Mouse (Mus musculus) C2C12 (cell line): ENCODE measurements around the gene Tctn3.

Experiments
- CEBPB ChIP-seq: IDR thresholded peaks from one replicate; pipeline ENCODE4 v1.6.1; 2011; ENCODE audit warnings: low read depth, mild to moderate bottlenecking, control low read depth, moderate library complexity
- CTCF ChIP-seq: IDR thresholded peaks from one replicate; pipeline ENCODE4 v1.5.1; 2011; ENCODE audit not compliant: control insufficient read depth, insufficient read depth, insufficient read length
- FOSL1 ChIP-seq: IDR thresholded peaks from one replicate; pipeline ENCODE4 v1.8.0; 2011; ENCODE audit warnings: mild to moderate bottlenecking, low read length; ENCODE audit not compliant: poor library complexity, insufficient read depth, severe bottlenecking
- MAX ChIP-seq: IDR thresholded peaks from one replicate; pipeline ENCODE4 v1.6.1; 2011; ENCODE audit warnings: mild to moderate bottlenecking, control low read depth
- MYOD1 ChIP-seq: IDR thresholded peaks from one replicate; pipeline ENCODE4 v1.6.1; 2011; ENCODE audit warnings: low read depth; ENCODE audit not compliant: control insufficient read depth, insufficient read length
- MYOG ChIP-seq: IDR thresholded peaks from one replicate; pipeline ENCODE4 v1.6.1; 2011; ENCODE audit not compliant: control insufficient read depth, insufficient read length; ENCODE audit errors: extremely low read depth
- USF1 ChIP-seq: IDR thresholded peaks from one replicate; pipeline ENCODE4 v1.6.1; 2011; ENCODE audit warnings: low read depth, mild to moderate bottlenecking, control low read depth, moderate library complexity

DNA sequence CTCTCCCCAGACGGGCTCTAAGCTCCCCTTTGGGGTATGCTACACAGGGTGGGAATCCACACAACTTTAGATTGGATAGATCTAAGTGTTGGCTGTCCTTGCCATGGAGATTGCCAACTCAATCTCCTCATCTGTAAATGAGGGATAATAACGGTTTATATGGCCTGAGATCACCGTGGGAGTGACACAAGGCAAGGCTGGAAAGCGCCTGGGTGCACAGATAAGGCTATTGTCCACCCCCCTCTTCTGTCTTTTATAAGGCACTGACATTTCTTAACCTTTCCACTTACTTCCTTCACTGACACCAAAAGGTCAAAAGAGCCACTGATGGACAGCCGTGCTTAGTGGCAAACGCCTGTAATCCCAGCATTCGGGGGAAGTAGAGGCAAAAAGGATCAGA lies 25.1 kb downstream of the Tctn3 start:
- TF ChIP-seq MAX (no peak), CTCF (no peak), MYOD1 (no peak), MYOG (no peak), CEBPB (no peak), USF1 (no peak), FOSL1 (no peak)
